Mouse (Mus musculus) 3134 (cell line): ENCODE measurements at regions not wholly inside any gene's neighbourhood (a gene's known extent, or its start where the extent isn't known, plus 50 kb on each side); places are given as distances from the start of the nearest gene placed in this dataset.
A peak's percentile ranks its signal among the peaks of the same experiment; 100 is the strongest.

Experiments
- DNase-seq: peaks from one replicate; pipeline ENCODE4 v3.0.0-alpha.2; 2011; ENCODE audit warnings: low spot score; ENCODE audit not compliant: insufficient read length; ENCODE audit errors: extremely low read depth

GRCm38 (mm10) chr4:122548719-122549118 lies 140.4 kb upstream of the 9530002B09Rik start:
- DNase-seq, result peak; percentile 25
